Mouse (Mus musculus): ENCODE measurements around the gene Cd3eap. TPM values are rescaled to one million over a fixed set of nuclear protein-coding genes. Genes with fewer than 3 reads are reported as not detected.
A peak's percentile ranks its signal among the peaks of the same experiment; 100 is the strongest.

Cd3eap gene
- polyA plus RNA-seq (2016; fragmentation: Nextera tagmentation; extraction: Ambion mirVana) = 23.2 and 24.7 TPM in 2 replicates

- Histone ChIP-seq H3K9me3 (replicated peaks) (no peaks in the 10 kb centered on the region), H3K4me3 (peak within 1 kb of the TSS; percentile 87), H3K4me1 (peaks cover 62% of the 10 kb centered on the region), H3K27ac (replicated peaks) (peak within 1 kb of the TSS; percentile 93), H3K27me3 (ENCODE audit: low read depth, poor library complexity, severe bottlenecking) (peaks cover 21% of the 10 kb centered on the region; the same call in 1 of the 2 replicates), H3K36me3 (peaks cover 35% of the 10 kb centered on the region)
- DNase-seq (ENCODE audit: low spot score) = peak; percentile 87
- under 1% methylated on average over 31 of the region's 31 CpGs for WGBS
These were observed at the start of gene Cd3eap, which contains the start of gene Ppp1r13l for GRCm38 (mm10) chr7:19359299-19359891. TSS of gene Cd3eap (minus strand) at chr7:19359483. TSS of gene Ppp1r13l (plus strand) at chr7:19359749.

DNA sequence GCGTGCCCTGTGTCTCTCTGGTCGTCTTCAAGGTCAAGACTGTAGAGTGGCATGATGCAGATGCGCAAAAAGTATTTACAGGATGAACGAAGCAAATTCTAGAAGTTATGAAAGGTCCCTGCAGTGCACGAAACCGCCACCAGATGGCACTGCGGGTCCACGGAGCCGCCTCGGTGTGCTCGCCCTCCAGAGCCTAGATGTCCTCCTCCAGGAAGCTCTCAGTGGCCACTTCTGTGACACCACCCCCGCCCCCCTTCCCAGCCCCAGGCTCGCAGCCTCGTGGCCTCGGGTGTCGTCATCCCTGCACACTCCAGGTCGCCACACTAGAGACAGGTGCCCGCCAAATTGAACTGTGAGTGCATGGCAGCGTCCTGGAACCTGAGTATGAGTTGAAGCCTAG lies 46.1 kb upstream of the Cd3eap start:
- Histone ChIP-seq H3K27ac (replicated peaks) (no peak overlapping the region), H3K9me3 (replicated peaks) (peaks cover 12% of the 10 kb centered on the region), H3K4me1 (peaks cover 15% of the 10 kb centered on the region), H3K36me3 (no peaks in the 10 kb centered on the region), H3K27me3 (ENCODE audit: low read depth, poor library complexity, severe bottlenecking) (peaks cover 66% of the 10 kb centered on the region), H3K4me3 (peak overlapping the region; percentile 37)
- DNase-seq (ENCODE audit: low spot score) = peak; percentile 85
- WGBS = 4% methylated on average over 19 of the region's 19 CpGs

DNA sequence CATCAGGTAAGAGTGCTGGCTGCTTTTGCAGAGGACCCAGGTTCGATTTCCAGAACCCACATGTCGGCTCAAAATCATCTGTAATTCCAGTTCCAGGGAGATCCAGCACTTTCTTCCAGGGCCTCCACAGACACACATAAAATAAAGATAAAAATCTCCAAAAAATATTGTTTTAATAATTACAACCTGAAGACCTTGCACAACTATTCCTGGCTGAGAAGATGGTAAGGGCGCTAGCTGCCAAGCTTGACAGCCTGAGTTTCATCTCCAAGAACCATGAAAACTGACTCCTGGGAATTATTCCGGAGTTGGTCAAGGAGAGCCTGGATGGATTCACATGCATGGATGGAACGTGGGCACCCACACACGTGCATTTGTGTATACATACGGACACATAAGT lies 45.2 kb upstream of the Cd3eap start, which contains the start of gene Ckm:
TSS of gene Ckm (plus strand) at position 301 of the 400 bp plus-strand sequence.
- peak within 1 kb of the TSS; percentile 76 for H3K4me3 ChIP-seq
- H3K27ac ChIP-seq (replicated peaks) = peak within 1 kb of the TSS; percentile 53; the same call in 1 of the 2 replicates
- H3K36me3 ChIP-seq = no peaks in the 10 kb centered on the region
- no peak for DNase-seq (ENCODE audit: low spot score)
- peaks cover 12% of the 10 kb centered on the region for H3K9me3 ChIP-seq (replicated peaks)
- WGBS = 52% methylated on average over 7 of the region's 7 CpGs
- peaks cover 75% of the 10 kb centered on the region for H3K27me3 ChIP-seq (ENCODE audit: low read depth, poor library complexity, severe bottlenecking)
- peaks cover 22% of the 10 kb centered on the region for H3K4me1 ChIP-seq

- Histone ChIP-seq H3K27ac (replicated peaks) (peak within 1 kb of the TSS; percentile 53; the same call in 1 of the 2 replicates), H3K36me3 (no peaks in the 10 kb centered on the region), H3K4me1 (peaks cover 27% of the 10 kb centered on the region), H3K4me3 (peak within 1 kb of the TSS; percentile 76), H3K9me3 (replicated peaks) (peaks cover 12% of the 10 kb centered on the region), H3K27me3 (ENCODE audit: low read depth, poor library complexity, severe bottlenecking) (peaks cover 82% of the 10 kb centered on the region)
- DNase-seq (ENCODE audit: low spot score) = peak; percentile 48
- WGBS = 1% methylated on average over 62 of the region's 62 CpGs
These were observed 44.5 kb upstream of the Cd3eap start, which contains the start of gene Klc3 for GRCm38 (mm10) chr7:19403731-19404296. TSS of gene Klc3 (minus strand) at chr7:19404104.

DNA sequence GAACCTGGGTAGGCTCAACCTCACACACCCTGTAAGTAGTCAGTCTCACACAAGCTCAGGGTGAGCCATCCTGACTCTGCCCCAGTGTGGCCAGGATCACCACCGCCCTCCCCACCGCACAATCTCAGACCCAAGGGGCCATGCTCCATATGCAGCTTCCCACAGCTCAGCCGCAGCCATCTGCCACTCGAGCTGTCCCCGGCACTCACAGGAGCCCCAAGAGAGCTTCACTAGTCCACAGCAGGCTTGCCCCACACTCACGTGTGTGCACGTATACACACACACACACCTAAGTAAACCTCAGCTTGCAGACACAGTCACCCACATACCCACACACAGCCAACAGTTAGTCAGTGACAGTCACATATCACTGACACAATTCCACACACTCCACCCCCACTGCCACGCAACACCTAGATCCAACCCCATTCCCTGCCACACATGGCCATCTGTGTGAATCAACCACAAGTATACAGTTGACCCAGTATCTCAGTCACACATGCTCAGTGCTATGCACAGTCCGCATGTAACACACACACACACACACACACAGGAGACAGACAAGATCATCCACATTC lies 43.3 kb upstream of the Cd3eap start:
- Histone ChIP-seq H3K4me1 (peaks cover 27% of the 10 kb centered on the region), H3K9me3 (replicated peaks) (peaks cover 12% of the 10 kb centered on the region), H3K27ac (replicated peaks) (no peak overlapping the region), H3K27me3 (ENCODE audit: low read depth, poor library complexity, severe bottlenecking) (peaks cover 90% of the 10 kb centered on the region), H3K4me3 (no peak overlapping the region), H3K36me3 (no peaks in the 10 kb centered on the region)
- 90% methylated on average over 9 of the region's 9 CpGs for WGBS
- DNase-seq (ENCODE audit: low spot score) = no peak

DNA sequence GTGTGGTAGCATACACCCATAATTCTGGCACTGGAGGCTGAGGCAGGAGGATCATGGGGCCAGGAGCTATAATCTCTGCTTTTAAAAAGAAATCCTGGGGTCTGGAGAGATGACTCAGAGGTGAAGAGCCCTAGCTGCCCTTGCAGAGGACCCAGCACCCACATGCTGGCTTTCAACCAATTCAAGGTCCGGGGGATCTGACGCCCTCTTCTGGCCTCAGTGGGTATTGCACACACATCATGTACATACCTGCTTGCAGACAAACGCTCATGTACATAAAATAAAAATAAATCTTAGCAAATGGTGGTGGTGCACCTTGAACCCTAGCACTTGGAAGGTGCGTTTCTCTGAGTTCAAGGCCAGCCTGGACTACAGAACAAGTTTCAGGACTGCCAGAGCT lies 41.7 kb upstream of the Cd3eap start:
- DNase-seq (ENCODE audit: low spot score) = no peak
- Histone ChIP-seq H3K4me3 (no peak overlapping the region), H3K9me3 (replicated peaks) (peaks cover 12% of the 10 kb centered on the region), H3K27ac (replicated peaks) (no peak overlapping the region), H3K36me3 (peaks cover under 1% of the 10 kb centered on the region; the same call in 1 of the 2 replicates), H3K27me3 (ENCODE audit: low read depth, poor library complexity, severe bottlenecking) (peaks cover 80% of the 10 kb centered on the region), H3K4me1 (peaks cover 27% of the 10 kb centered on the region)
- 81% methylated on average over 4 of the region's 4 CpGs for WGBS

GRCm38 (mm10) chr7:19399496-19400280 lies 40.4 kb upstream of the Cd3eap start:
- Histone ChIP-seq H3K4me1 (peaks cover 22% of the 10 kb centered on the region), H3K9me3 (replicated peaks) (peaks cover 12% of the 10 kb centered on the region), H3K4me3 (peak overlapping the region; percentile 50), H3K27ac (replicated peaks) (0 out of 2 replicates have a peak overlapping the region, but pooled peaks have one; percentile 3), H3K36me3 (peaks cover 13% of the 10 kb centered on the region), H3K27me3 (ENCODE audit: low read depth, poor library complexity, severe bottlenecking) (peaks cover 67% of the 10 kb centered on the region)
- 2% methylated on average over 27 of the region's 27 CpGs for WGBS
- DNase-seq (ENCODE audit: low spot score) = peak; percentile 53

GRCm38 (mm10) chr7:19394484-19394883 lies 35.2 kb upstream of the Cd3eap start:
- WGBS = 93% methylated on average over 8 of the region's 8 CpGs
- no peak for DNase-seq (ENCODE audit: low spot score)
- H3K36me3 ChIP-seq = peaks cover 65% of the 10 kb centered on the region

GRCm38 (mm10) chr7:19388699-19389413 lies 29.6 kb upstream of the Cd3eap start:
- peak overlapping the region; percentile 79 for H3K27ac ChIP-seq (replicated peaks)
- H3K4me3 ChIP-seq = peak overlapping the region; percentile 10; the same call in 1 of the 2 replicates
- H3K4me1 ChIP-seq = peaks cover 19% of the 10 kb centered on the region
- H3K9me3 ChIP-seq (replicated peaks) = no peaks in the 10 kb centered on the region
- H3K27me3 ChIP-seq (ENCODE audit: low read depth, poor library complexity, severe bottlenecking) = no peaks in the 10 kb centered on the region
- H3K36me3 ChIP-seq = peaks cover 100% of the 10 kb centered on the region
- WGBS = 70% methylated on average over 10 of the region's 10 CpGs
- DNase-seq (ENCODE audit: low spot score) = no peak

More at GRCm38 (mm10) chr7:19394484-19394883, 35.2 kb upstream of the Cd3eap start:
- Histone ChIP-seq H3K27me3 (ENCODE audit: low read depth, poor library complexity, severe bottlenecking) (peaks cover 15% of the 10 kb centered on the region), H3K27ac (replicated peaks) (no peak overlapping the region), H3K4me3 (no peak overlapping the region; the same call in 1 of the 2 replicates), H3K4me1 (peaks cover 5% of the 10 kb centered on the region), H3K9me3 (replicated peaks) (no peaks in the 10 kb centered on the region)

- WGBS = 90% methylated on average over 9 of the region's 9 CpGs
- no peak for DNase-seq (ENCODE audit: low spot score)
- no peak overlapping the region for H3K27ac ChIP-seq (replicated peaks)
- no peaks in the 10 kb centered on the region for H3K9me3 ChIP-seq (replicated peaks)
- peaks cover 28% of the 10 kb centered on the region for H3K4me1 ChIP-seq
- peak overlapping the region; percentile 91 for H3K4me3 ChIP-seq
- no peaks in the 10 kb centered on the region for H3K27me3 ChIP-seq (ENCODE audit: low read depth, poor library complexity, severe bottlenecking)
- peaks cover 59% of the 10 kb centered on the region for H3K36me3 ChIP-seq
These were observed 24.4 kb upstream of the Cd3eap start for GRCm38 (mm10) chr7:19383708-19384107.

DNA sequence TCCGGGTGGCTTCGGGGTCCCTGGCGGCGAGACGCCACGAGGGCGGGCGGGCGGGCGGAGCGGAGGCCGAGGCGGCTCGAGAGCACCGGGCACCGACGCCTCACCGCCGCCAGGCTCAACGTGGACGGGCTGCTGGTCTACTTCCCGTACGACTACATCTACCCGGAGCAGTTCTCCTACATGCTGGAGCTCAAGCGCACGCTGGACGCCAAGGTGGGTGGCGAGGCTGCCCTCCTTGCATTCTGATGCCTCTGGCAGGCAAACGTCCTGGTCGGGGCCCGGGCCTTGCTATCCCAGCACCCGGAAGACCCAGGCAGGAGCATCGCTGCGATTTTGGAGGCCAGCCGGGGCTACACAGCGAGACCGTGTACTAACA lies 22.9 kb upstream of the Cd3eap start:
- Histone ChIP-seq H3K4me3 (peak overlapping the region; percentile 91), H3K27ac (replicated peaks) (peak overlapping the region; percentile 83), H3K9me3 (replicated peaks) (no peaks in the 10 kb centered on the region), H3K36me3 (peaks cover 50% of the 10 kb centered on the region), H3K27me3 (ENCODE audit: low read depth, poor library complexity, severe bottlenecking) (no peaks in the 10 kb centered on the region), H3K4me1 (peaks cover 19% of the 10 kb centered on the region)
- DNase-seq (ENCODE audit: low spot score) = no peak
- under 1% methylated on average over 28 of the region's 37 CpGs for whole genome bisulfite sequencing
